Mouse (Mus musculus): Measurements from ENCODE around the gene Nrxn3. TPM values are rescaled to one million over a fixed set of nuclear protein-coding genes. Genes with fewer than 3 reads are reported as not detected.
A peak's percentile ranks its signal among the peaks of the same experiment; 100 is the strongest.

Gene Nrxn3
- total RNA-seq, 2 experiments from 2014 or later: 0.57 to 0.97 TPM

GRCm38 (mm10) chr12:90144247-90144646, 1421.6 kb downstream of the Nrxn3 start:
- no peak for DNase-seq

GRCm38 (mm10) chr12:90158131-90158772, 1435.6 kb downstream of the Nrxn3 start:
- DNase-seq: no peak

- no peak for DNase-seq
Observed at GRCm38 (mm10) chr12:90159911-90160310, 1437.2 kb downstream of the Nrxn3 start.

- DNase-seq: no peak
Observed at GRCm38 (mm10) chr12:90166118-90166517, 1443.4 kb downstream of the Nrxn3 start.

- no peak for DNase-seq
Observed at GRCm38 (mm10) chr12:90181566-90181965, 1458.9 kb downstream of the Nrxn3 start.

- DNase-seq: no peak
Observed at GRCm38 (mm10) chr12:90183021-90183420, 1460.3 kb downstream of the Nrxn3 start.

GRCm38 (mm10) chr12:90196161-90196560, 1473.5 kb downstream of the Nrxn3 start:
- DNase-seq: no peak

GRCm38 (mm10) chr12:90197994-90198393, 1475.3 kb downstream of the Nrxn3 start:
- no peak for DNase-seq

- DNase-seq: peak; percentile 26
Observed at GRCm38 (mm10) chr12:90202501-90202900, 1479.8 kb downstream of the Nrxn3 start.

- no peak for DNase-seq
Observed at GRCm38 (mm10) chr12:90211410-90211809, 1488.7 kb downstream of the Nrxn3 start.

GRCm38 (mm10) chr12:90217060-90217459, 1494.4 kb downstream of the Nrxn3 start:
- DNase-seq: no peak

- no peak for DNase-seq
Observed at GRCm38 (mm10) chr12:90229062-90229461, 1506.4 kb downstream of the Nrxn3 start.

- DNase-seq: no peak
Observed at GRCm38 (mm10) chr12:90236093-90236492, 1513.4 kb downstream of the Nrxn3 start.

GRCm38 (mm10) chr12:90260301-90260700, 1537.6 kb downstream of the Nrxn3 start:
- DNase-seq: no peak

GRCm38 (mm10) chr12:90268111-90268510, 1545.4 kb downstream of the Nrxn3 start:
- no peak for DNase-seq

GRCm38 (mm10) chr12:90270763-90271379, 1548.2 kb downstream of the Nrxn3 start:
- DNase-seq: no peak

- peak; percentile 11 for DNase-seq
Observed at GRCm38 (mm10) chr12:90274621-90275236, 1552.1 kb downstream of the Nrxn3 start.

- DNase-seq: no peak
Observed at GRCm38 (mm10) chr12:90281236-90281635, 1558.6 kb downstream of the Nrxn3 start.

GRCm38 (mm10) chr12:90283022-90283421, 1560.3 kb downstream of the Nrxn3 start:
- no peak for DNase-seq

- no peak for DNase-seq
Observed at GRCm38 (mm10) chr12:90302671-90303070, 1580.0 kb downstream of the Nrxn3 start.

GRCm38 (mm10) chr12:90331806-90332205, 1609.1 kb downstream of the Nrxn3 start:
- no peak for DNase-seq

GRCm38 (mm10) chr12:90332459-90332858, 1609.8 kb downstream of the Nrxn3 start:
- no peak for DNase-seq

- no peak for DNase-seq
Observed at GRCm38 (mm10) chr12:90337496-90338228, 1615.0 kb downstream of the Nrxn3 start.

All from adrenal gland, postnatal 10 days (tissue).